Mouse (Mus musculus) mammary gland, adult 2 months (tissue): ENCODE measurements around the gene Tom1. TPM values are rescaled to one million over a fixed set of nuclear protein-coding genes. Genes with fewer than 3 reads are reported as not detected.

ENCODE experiments used
- polyA plus RNA-seq: library from polyadenylated mRNA; depleted of rRNA; stranded (reverse); fragments of >200 nt; gene quantifications from 2 replicates; pipeline ENCODE4 v1.2.3, GENCODE M21; 2012; ENCODE audit warnings: low replicate concordance; rRNA removed

The Tom1 gene
- polyA plus RNA-seq = 28.4 and 71.1 TPM in 2 replicates

DNA sequence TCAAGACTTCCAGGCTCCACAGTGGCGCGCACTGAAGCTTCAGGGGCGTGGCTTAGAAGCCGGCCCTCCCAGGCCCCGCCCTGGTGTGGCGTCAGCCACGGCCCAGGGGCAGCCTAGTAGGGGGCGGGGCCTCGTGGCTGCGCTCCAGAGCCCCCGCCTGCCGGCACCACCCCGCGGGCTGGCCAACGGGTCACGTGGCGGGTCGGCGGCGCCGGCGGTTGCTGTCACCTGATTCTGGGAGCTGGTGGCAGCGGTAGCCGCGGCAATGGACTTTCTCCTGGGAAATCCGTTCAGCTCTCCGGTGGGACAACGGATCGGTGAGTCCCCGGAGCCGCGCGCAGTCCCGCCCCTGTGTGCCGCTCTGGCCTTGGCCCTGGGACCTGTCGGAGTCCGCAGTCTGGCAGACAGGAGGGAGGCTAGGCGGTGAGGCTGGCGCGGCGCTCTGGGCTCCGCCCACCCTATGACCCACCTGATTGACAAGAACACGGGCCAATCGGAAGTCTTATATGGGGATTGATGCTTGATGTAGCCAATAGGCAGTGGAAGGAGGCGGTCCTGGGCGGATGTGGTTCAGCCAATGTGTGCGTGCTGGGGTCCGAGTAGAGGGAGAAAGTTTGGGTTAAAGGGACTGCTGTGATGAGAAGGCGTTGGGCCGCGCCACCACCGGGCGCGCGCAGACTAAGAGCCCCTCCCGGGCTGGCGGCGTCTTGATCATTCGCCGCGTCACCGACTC lies at the start of gene Tom1:
Tom1 (plus strand) TSS at position 195 of the 733 bp plus-strand sequence.

GRCm38 (mm10) chr8:74993081-74993474 lies 40.4 kb upstream of the Tom1 start, which contains the start of gene Hmgxb4:
Gene Hmgxb4, plus strand, starts transcription at chr8:74993356.

DNA sequence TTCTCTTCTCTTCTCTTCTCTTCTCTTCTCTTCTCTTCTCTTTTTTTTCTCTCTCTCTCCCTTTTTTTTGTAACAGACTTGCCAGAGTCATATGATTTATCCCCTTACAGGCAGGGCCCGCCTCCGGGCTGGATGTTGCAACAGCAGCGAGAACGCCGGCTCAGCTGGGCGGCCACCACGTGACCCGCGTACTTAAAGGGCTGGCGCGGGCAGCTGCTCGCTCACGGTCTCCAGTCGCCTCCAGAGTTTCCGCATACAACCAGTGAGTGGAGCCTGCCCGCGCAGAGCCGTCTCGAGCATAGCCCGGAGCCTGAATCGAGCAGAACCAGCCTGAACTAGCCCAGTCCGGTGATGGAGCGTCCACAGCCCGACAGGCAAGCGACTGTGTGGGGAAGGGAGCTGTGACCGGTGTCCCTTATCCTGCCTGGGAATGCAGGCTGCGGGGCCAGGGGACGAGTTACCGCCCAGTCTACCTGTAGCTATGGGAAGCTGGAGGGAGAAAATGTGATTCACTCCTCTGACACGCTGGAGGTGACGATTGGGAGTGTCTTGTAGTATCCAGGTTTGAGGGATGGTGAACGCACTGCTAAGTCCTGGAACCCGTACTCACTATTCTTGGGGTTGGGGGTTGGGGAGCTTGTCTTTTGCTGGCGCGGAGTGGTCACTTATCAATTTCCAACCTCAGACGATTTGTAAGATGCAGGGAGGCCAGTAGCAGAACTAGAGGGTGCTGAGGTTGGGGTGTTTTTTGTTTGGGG lies 60.1 kb downstream of the Tom1 start, which contains the start of gene Hmox1:
Hmox1 (plus strand) TSS at position 223 of the 758 bp plus-strand sequence.

DNA sequence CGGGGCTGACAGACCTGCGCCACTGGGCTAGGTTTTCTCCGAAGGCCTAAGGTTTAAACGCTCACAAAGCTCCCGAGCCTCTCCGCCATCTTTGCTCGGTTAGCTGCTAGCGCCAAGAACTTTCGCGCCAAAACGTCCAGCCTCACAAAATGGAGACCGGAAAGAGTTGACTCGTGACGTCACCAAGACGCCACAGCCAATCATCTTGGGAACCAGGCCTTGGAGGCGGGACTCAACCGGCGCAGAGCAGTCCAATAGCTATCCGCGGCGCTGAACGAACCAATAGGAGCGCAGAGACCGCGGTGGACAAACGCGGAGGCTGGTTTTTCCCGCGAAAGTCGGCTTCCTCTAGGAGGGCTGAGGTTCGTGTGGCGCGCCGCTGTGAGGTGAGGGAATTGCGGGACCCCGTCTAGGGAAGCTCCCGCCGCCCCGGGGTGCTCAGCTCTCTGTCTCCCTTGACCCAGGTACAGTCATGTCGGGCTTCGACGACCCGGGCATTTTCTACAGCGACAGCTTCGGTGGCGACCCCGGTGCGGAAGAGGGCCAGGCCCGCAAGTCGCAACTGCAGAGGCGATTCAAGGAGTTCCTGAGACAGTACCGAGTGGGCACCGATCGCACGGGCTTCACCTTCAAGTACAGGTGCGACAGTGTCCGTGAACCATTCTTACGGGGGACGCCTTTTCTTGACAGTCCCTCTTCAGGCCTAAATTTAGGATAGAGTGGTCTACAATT lies 75.9 kb downstream of the Tom1 start, which contains the start of gene Mcm5:
Mcm5 (plus strand) TSS at position 334 of the 732 bp plus-strand sequence.

Other genes with a start within 250 kb of the Tom1 start
- not detected in 2 replicates for gene Isx, start 160.5 kb upstream of the Tom1 start, polyA plus RNA-seq
- gene Hmgxb4, start 40.3 kb upstream of the Tom1 start, polyA plus RNA-seq = 11.8 and 21.0 TPM in 2 replicates
- gene Hmox1, start 59.9 kb downstream of the Tom1 start, polyA plus RNA-seq = 40.1 and 46.6 TPM in 2 replicates
- 13.6 and 17.6 TPM in 2 replicates for gene Mcm5, start 75.9 kb downstream of the Tom1 start, polyA plus RNA-seq
- 1.2 and 2.9 TPM in 2 replicates for gene Rasd2, start 180.2 kb downstream of the Tom1 start, polyA plus RNA-seq